In the genomic region with DNA sequence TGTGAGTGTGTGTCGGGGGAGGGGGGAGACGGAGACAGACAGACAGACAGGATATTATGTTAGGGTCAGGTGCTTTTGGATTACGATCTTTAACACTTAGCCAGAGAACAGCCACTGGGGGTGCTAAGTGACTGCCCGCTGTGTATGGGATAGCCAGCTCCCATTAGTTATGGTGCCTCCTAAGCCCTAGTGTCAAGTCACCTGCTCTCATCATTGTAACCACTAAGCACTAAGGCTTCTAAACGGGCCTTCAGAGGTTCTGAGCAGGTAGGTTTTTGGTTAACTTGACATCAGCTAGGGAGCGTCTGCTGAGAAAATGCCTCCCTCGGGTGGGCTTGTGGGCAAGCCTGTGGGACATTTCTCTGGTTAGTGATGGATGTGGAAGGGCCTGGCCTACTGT, we compare ENCODE assay signal across 22 mouse cellular contexts.
"Had no signal": no experiment of that assay in that cellular context is flagged by ENCODE, and none has a peak within 500 bp of the region (broad histone marks: within the 10 kb centered on the region; RNA-seq: fewer than 3 reads in every experiment).

No protein-coding gene starts in this region.

- H3K9ac ChIP-seq: heart, embryonic 15.5 days; hindbrain, embryonic 12.5 days; hindbrain, embryonic 14.5 days; intestine, embryonic 15.5 days; liver, embryonic 13.5 days; liver, embryonic 15.5 days had no signal

- H3K36me3 ChIP-seq: heart, embryonic 15.5 days; hindbrain, embryonic 10.5 days; hindbrain, embryonic 12.5 days; intestine, embryonic 15.5 days; liver, embryonic 13.5 days; liver, embryonic 15.5 days had no signal

- H3K4me1 ChIP-seq: liver, embryonic 13.5 days; liver, embryonic 15.5 days had no signal

- DNase-seq: gastrocnemius, postnatal 25 days; heart, postnatal 14 days; heart, postnatal 36 days; kidney, adult 18-20 months; kidney, adult 8-10 months; kidney, postnatal 10 days; kidney, postnatal 4 days; liver; liver, embryonic 13.5 days had no signal

- H3K4me2 ChIP-seq: heart, embryonic 13.5 days; heart, embryonic 15.5 days; hindbrain, embryonic 12.5 days; hindbrain, embryonic 14.5 days; intestine, embryonic 15.5 days; liver, embryonic 11.5 days; liver, embryonic 13.5 days; liver, embryonic 15.5 days had no signal

- H3K27ac ChIP-seq: heart, embryonic 10.5 days; heart, embryonic 13.5 days; heart, embryonic 15.5 days; hindbrain, embryonic 10.5 days; hindbrain, embryonic 12.5 days; hindbrain, embryonic 14.5 days; intestine, embryonic 15.5 days; layer of hippocampus, adult 2 months; liver, embryonic 13.5 days; liver, embryonic 15.5 days had no signal

- H3K4me3 ChIP-seq: heart, embryonic 10.5 days; heart, embryonic 13.5 days; heart, embryonic 15.5 days; hindbrain, embryonic 10.5 days; hindbrain, embryonic 12.5 days; intestine, embryonic 15.5 days; layer of hippocampus, adult 2 months; left cerebral cortex, adult 2 months; liver, embryonic 13.5 days; liver, embryonic 15.5 days had no signal

- ATAC-seq: hindbrain, embryonic 16.5 days; inflammation-experienced regulatory T-cells, adult 6 months; intestine, embryonic 15.5 days had no signal

- H3K9me3 ChIP-seq: heart, embryonic 10.5 days; heart, embryonic 13.5 days; heart, embryonic 15.5 days; hindbrain, embryonic 10.5 days; hindbrain, embryonic 12.5 days; intestine, embryonic 15.5 days; liver, embryonic 13.5 days; liver, embryonic 15.5 days had no signal

- H3K27me3 ChIP-seq: heart, embryonic 13.5 days; heart, embryonic 15.5 days; hindbrain, embryonic 12.5 days; intestine, embryonic 15.5 days; liver, embryonic 13.5 days; liver, embryonic 15.5 days had no signal
